Mouse (Mus musculus) right cerebral cortex, adult 2 months (tissue): ENCODE results near the gene Mbd6.

ENCODE experiments used
- DNase-seq, 2 experiments: peaks; one replicate each; pipeline ENCODE4 v3.0.0; 2021 to 2022; ENCODE audit warnings: low spot score in 2 of 2

Gene Mbd6

DNA sequence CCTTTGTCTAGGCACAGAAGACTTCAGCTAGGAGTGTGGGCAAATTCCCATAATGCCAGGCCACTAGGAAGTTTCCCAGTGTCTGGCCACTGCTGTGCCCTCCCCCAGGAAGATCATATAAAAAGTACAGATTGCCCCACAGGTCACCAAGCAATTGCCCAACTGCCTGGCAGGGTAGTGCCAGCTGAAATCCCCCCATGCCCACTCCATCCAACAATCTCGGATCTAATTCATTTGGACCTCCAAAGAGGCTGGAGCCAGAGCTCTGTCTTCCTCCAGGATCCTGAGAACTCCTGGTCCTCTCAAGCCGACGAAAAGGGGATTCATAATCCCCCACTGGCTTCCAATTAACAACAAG is 903 bp downstream of the Mbd6 start:
- DNase-seq = no peak

DNA sequence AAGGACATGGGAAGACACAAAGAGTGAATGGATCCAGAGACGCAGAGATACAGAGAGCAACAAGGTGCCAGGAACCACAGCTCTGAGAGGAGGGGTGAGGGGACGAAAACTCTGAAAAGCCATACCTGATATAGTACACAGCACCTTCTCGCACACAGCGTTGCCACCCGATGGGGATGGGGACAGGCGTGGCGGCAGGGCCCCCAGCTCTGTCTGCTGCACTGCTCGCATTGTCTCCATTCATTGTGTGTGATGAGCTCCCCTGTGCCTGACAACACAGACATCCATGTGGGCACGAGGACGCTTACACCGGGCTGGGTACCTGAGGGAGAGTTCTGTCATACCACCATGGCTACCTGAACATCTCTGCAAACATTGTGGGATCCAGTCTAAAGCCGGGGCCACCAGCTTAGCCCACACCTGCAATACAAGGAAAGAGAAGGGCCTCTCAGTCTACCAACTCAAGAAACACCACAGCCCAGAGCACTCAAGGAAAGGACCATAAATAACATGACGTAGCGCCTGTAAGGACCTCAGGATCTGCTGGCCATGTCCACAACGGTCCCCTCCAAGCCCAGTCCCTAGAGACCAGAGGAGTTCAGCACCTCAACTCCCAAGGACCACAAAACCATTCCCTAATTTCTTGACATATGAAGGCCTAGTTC is 1.4 kb downstream of the Mbd6 start:
- no peak for DNase-seq

DNA sequence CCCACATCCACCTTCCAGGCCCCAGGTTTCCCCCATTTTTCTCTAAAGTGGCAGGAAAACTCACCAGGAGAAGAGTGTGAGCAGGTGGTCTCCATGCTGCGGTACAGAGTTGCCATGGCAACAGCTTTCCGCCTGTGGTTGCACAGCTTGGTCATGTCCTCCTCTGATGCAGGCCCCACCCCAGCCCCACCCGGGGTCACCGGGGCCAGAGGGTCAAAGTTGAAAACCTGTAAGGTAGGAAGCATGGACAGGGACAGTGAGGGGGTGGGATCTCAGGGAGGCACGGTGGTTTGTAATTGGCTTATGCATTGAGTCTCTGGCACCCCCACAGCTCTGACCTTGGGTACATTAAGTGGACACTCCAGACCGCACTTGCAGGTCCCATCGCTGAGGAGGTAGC is 2.1 kb downstream of the Mbd6 start:
- DNase-seq = no peak

DNA sequence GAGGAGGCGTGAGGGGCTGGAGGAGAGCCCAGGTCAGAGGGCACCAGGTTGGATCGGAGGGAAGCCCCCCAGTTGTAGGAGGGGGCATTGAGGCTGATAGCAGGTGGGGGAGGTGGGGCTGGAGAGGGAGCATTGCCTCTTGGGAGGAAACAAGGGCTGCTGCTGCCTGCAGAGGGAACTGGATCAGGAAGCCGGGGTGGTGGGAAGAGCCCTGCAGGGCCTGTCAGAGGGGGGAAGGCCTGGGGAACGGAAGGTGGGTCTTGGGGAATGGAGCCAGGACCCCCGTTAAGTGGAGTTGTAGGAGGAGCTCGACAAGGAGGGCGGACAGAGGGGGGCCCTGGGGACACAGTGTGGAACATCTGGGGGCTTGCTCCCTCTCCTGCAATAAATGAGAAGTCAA is 2.6 kb downstream of the Mbd6 start:
- DNase-seq = no peak

DNA sequence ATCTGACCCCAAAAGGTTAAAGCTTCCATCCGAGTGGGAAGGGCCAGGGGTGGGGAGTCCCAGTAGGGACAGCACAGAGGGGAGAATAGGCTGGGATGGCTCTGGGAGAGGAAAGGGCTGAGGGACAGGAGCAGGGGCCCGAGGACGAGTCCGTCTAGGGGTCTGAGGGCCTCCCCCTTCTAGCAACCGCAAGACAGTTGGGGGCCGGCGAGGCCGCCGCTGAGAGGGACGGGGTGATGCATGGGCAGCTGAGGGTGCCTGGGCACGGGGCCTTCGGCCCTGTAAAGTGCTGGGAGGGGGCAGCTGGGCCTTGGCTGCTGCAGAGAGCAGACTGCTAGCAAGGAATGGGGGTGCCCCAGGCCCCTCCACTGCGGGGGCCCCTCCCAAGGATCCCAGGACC is 3.2 kb downstream of the Mbd6 start:
- DNase-seq = no peak

DNA sequence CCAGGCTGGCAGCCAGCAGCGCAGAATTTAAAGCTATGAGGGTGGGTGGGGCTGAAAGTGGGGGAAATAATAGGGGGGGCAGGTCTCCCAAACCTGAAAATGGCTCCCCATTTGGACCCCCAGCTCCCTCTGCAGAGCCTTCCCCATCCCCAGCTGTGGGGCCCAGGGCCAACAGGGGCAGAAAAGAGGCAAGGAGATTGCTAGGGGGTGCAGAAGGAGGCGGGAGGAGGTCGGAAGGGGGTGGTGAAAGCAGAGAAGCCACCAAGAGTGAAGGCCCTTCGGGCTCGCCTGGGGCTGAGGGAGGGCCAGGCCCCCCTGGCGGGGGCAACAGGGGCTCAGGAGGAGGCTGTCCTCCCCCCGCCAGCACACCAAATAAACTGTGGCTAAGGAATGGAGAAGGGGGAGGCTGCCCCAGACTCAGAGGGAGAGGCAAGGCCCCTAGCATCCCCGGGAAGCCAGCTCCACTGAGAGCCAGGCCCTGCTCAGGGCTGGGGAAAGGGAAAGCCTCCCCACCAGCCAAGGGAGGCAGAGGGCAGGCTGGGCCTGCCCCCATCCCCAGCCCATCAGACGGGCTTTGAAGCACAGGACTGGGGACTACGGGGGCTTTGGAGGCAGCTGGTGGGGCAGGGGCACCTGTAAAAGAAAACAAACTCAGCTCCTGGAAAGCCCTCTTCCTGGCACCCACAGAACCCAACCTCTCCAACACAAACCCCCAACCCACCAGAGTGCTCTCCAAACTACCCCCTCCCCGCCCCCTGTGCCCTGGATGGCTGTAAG is 3.9 kb downstream of the Mbd6 start:
- DNase-seq = no peak

DNA sequence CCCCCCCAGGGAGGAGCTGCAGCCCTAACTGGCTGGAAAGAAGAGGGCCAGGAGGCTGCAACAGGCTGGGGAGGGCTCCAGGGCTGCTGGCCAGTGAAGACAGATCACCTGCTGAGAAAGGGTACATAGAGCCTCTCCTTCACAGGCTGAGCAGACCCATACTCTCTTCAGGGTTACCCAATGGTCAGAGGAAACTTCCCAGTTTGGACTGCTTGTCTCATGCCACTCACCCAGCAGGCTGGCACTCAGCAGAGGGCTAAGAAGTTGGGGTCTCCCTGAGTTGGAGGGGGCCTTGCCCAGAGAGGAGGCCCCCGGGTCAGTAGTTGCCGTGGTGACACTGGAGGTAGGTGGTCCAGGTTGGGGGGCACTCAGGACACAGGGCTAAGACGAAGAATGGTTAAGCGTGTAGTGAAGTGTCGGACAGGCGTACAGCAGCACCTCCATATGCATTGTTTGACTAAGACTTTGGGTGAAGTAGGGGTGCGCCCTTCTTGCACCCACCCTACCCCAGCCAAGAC is 4.7 kb downstream of the Mbd6 start:
- no peak for DNase-seq

DNA sequence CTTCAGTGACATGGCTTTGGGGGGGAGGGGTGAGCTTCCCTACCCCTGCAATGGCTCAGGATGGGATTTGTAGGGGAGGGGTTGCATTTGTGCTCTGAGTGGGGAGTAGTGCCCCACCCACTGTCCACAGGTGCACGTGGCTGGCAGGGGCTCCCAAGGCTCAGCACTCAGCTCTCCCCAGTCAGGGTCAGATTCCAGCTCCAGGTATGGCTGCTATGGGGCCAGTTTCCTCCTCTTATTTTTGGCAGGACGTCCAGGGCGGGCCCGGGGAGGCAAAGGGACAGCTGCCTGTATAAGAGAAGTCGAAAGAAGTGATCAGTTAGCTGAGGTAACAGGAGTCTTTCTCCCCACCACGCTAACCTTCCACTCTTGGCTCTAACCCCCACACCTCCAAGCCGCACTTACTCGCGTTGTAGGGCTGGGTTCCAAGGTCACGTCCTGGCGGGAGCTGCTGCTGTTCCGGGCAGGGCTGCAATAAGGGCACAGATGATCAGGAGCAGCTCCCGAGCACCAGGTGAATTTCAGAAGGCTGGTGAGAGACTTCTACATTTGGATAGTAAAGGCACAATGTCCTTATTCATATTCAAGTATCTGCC is 6.1 kb downstream of the Mbd6 start:
- DNase-seq = no peak

DNA sequence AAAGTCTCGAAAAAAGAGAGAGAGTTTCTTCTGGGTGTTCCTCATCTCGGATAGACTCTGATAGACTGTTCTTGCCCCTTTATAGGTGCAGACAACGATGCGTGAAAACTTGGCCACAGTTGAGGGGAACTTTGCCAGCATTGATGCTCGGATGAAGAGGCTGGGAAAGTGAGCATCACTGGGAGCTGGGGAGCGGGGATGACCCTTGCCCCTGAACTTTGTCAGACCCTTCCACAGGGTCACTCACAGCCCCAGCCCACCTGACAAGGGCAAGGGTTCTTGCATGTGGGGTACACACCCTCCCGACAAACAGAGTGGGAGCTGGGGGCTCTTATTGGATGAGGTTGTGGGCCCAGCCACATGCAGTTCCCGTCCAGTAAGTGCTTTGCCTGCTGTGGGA is 7.5 kb downstream of the Mbd6 start:
- no peak for DNase-seq

DNA sequence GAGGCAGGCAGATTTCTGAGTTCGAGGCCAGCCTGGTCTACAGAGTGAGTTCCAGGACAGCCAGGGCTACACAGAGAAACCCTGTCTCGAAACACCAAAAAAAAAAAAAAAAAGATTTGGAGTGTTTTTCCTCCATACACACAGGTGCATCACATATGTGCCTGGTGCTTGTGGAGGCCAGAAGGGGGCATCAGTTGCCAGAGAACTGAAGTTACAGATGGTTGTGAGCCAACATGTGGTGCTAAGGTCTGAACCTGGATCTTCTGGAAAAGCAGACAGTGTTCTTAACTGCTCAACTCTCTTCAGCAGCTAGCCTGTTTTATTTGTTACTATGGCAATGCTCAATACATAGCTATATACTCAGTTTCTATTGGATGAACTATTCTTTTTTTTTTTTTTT is 9.1 kb downstream of the Mbd6 start:
- DNase-seq = no peak

DNA sequence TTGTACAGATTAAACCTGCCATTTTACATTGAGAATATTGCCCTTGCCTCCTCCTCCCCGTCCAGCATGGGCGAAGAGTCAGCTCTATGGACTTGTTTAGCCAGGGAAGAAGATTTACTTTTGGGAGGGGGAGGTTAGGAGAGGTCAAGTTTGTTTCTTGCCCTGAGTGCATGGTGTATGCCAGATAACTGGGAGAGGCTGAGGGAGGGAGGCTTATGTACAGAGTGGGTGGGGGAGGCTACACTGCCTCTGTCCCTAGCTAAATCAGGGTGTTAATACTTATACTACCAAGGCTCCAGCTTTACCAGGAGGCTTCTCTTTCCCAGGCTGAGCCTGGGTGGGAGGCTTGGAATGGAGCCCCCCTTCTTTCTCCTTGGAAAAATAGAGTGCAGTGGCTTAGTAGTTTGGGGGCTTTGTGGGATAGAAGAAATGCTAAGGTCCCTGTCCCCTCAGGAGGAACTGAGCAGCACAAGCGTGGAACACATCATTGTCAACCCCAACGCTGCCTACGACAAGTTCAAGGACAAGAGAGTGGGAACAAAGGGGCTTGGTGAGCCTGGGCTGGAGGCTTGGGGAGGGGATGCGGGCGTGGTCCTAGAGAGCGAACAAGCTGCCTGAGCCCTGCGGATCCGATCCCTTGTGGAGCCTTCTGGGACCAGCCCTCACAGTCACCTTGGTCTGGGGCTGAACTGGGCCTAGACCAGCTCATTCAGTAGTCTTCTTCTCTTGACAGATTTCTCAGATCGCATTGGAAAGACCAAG is 14.4 kb downstream of the Mbd6 start:
- no peak for DNase-seq

DNA sequence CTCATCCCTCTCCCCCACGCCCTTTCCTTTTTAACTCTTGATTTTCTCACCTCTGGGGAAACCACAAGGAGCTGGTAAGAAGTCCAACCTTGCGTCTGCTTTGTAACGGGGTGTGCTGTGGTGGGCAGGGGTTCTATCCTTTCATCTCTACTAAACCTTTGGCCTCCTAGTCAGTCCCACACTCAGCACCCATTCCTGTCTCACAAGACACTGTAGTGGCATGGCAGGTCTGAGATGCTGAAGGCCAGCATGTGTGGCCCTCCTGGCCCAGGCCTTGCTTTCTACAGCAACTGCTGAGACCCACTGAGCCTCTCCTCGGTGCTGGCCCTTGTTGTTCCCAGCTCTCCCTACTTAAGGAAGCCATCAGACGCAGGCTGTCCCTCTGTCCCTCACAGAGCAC is 16.4 kb downstream of the Mbd6 start:
- no peak for DNase-seq

DNA sequence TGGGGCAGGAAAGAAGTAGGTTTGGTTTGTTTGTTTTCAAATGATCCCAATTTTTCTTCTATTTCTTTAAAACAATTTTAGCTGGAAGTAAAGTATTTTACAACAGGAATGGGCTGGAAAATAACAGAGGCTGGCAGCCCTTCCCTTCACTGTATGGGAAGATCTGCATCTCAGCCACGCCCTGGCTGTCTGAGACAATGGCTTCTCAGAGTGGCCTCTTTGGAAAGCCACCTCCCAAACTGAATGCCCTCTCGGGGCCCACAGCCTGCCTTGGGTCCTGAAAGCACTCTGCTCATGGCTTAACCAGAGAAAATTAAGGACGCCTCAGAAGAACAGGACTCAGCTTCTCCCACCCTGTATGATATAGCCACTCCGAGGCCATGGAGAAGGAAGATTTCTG is 18.9 kb downstream of the Mbd6 start:
- DNase-seq = no peak

DNA sequence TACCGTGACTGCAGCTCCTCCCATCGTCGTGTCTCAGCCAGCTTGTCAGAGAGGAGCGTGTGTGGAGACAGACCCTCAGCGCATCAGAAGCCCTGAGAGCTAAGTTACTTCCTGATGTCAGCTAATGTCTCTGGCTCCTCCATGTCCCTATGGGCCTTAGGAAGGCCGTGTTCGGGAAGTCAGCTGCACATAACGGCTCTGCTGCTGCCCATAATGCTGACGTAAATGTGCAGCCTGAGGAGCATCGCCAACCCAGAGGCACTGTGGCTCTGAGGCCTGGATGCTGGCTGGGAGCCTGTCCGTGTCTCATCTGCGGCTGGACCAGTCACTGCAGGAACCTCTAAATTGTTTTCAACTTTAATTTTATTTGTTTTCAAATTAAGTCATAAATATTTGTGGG is 19.8 kb downstream of the Mbd6 start:
- DNase-seq = no peak

DNA sequence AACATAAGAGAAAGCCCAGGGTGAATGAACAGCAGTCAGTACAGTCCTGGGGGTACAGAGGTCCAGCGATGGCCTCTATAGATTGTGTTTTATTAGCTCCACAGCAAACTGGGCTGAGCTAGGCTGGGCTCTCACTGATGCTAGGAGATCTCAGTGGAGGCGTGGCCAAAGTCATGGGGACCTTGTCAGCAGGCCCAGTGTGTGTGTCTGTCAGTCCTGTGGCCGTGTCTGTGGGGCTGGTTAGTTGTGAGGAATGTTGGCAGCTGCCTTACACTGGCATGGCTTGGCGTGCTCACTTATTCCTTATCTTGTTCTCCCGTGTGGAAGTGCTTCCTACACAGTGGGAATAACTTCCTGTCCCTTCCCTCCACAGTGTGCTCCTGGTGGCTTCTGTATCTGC is 20.4 kb downstream of the Mbd6 start:
- DNase-seq = no peak

DNA sequence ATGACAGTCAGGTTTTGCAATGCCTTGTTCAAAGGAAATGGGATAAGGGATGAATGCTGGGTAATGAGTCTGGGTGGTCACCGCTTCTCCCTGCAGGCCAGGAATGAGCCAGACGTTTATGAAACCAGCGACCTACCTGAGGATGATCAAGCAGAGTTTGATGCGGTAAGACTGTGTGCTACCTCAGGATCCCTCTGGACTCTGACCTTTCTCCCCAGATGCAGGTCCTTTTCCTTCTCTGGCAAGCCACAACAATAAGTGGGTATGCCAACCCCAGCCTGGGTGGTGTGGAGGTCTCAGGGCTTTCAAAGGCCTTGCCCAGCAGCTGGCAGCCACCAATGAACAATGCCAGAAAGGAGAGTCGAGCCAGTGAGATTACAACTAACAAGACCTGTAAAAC is 21.5 kb downstream of the Mbd6 start:
- no peak for DNase-seq

DNA sequence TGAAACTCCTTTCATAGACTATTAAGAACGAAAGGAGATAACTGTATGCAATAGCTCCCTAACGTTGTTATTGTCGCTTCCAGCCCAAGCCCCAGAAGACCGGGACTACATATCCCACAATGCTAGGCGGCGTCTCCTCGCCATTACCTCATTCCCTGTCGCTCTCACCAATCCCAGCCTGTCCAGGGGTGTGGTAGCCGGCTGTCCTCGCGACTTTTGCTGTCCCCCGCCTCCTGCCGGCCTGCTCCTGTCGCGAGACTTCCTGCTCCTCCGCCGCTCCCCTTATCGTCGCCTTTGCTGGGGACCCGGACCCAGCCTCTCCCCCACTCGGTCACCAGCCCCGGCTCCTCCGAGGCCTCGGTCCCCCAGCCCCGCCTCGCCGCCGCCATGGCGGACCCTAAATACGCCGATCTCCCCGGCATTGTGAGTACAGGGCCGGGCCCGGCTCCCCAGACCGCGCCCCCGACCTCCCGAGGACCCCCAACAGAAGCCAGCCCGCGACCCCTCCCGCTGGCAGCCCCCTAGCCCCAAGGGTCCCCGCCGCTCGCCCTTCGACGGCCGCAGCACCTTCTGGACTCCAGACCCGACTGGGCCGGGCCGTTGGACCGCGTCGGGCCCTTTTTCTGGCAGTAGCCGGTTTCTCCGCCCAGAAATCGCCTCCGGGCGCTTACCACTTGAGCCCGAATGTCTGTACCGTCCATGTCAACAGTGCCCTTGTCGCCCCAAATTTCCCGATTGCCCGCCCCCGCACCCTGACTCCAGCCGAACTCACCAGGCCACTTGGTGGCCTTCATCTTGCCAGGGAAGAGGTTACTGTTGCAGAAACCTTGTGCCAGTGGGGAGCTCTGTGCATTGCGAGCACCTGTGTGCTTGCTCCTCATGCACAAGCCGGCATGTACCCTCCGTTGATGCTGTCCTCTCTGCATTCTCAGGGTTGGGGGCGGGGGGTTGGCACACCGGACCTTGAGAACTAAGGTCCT is 22.4 kb downstream of the Mbd6 start, which contains the start of gene Dctn2:
Dctn2 (plus strand) TSS at position 257 of the 980 bp plus-strand sequence.
- DNase-seq = peak; percentile 95

DNA sequence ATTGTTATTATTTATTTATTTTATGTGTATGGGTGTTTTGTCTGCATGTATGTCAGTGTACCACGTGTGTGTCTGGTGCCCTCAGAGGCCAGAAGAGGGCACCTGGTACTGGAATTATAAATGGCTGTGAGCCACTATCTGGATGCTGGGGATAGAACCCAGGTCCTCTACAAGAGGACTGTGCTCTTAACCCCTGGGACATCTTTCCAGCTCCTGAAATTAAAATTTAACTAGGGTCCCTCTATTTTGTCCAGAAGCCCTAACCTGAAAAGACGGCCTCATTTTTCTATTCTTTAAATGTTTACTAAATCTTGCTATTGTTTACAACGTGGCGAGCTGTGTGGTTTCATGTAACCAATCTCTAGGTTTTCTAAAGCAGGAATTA is 23.1 kb downstream of the Mbd6 start:
- DNase-seq = no peak

DNA sequence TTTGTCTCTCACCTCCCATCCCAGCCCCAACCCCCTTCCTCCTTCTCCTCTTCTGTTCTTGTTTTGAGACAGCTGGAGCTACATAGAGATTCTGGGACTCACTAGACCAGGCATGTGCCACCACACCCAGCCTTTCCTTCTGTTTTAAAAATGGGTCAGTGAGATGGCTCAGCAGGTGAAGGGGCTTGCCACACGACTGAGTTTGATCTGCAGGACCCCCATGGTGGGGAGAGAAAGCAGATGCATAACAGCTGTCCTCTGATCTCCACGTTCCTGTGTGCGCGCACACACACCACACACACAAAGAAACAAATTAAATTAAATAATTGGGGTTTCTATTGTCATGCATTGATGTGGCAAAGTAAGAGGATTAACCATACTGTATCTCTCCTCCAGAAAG is 23.8 kb downstream of the Mbd6 start:
- no peak for DNase-seq

DNA sequence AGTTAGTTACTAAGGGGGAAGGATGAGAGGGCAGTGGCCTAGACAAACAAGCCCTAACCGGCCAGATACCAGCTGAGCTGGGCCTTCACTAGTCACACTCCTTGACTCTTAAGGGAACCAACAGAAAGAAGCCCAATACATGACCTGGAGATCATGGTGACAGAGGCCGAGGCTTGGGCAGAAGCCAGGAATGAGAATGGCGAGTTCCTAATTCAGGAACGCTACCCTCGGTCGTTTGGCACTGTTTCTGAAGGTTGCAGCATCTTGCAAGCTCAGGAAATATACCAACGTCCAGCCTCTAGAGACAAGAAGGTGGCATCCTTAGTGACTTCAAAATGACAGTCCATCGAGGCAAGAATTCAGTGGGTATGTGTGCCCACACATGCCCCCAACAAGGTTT is 24.5 kb downstream of the Mbd6 start:
- DNase-seq = no peak

DNA sequence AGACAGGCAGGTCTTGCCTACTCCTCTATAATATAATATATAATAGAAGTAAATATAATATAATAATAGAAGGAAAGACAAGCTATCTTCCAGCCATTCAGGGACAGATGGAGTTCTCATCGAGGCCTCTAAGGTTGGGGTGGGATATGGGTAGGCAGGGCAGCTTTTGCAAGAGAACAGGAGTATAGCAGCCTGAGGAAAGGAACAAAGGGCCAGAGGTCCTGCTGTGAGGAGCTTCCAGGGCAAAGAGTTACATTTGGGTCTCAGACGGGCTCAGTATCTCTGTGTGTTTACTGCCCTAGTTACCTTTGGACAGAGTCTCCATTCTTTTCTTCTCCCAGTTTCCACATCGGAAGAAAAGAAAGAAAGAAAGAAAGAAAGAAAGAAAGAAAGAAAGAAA is 25.2 kb downstream of the Mbd6 start:
- no peak for DNase-seq
